Mouse (Mus musculus): ENCODE measurements around the gene Hhipl1.

- TF ChIP-seq CTCF (IDR thresholded peaks at IDR 0.05; ENCODE audit: control insufficient read depth, insufficient read depth, insufficient read length): no peak
- TF ChIP-seq MYOG (IDR thresholded peaks at IDR 0.05; ENCODE audit: control insufficient read depth, extremely low read depth, insufficient read length): no peak
- TF ChIP-seq MYOD1 (IDR thresholded peaks at IDR 0.05; ENCODE audit: control insufficient read depth, insufficient read length, low read depth): no peak
- no peak for TF ChIP-seq CEBPB (IDR thresholded peaks at IDR 0.05; ENCODE audit: low read depth)
- no peak for TF ChIP-seq MAX (IDR thresholded peaks at IDR 0.05)
These were observed 72.5 kb downstream of the Hhipl1 start for GRCm38 (mm10) chr12:108378379-108379133.
